Mouse (Mus musculus) heart, embryonic 14.5 days (tissue): ENCODE measurements around the gene Slc9a9. TPM values are rescaled to one million over a fixed set of nuclear protein-coding genes. Genes with fewer than 3 reads are reported as not detected.

Experiments used
- ATAC-seq: fragments of 200-750 bp; cut with Nextera tagmentation; 2 replicates; pipeline ENCODE4 v1.8.0; 2017; ENCODE audit warnings: low read depth, moderate TSS enrichment; ENCODE audit not compliant: insufficient number of reproducible peaks, insufficient read depth, low FRiP score
- H3K27ac ChIP-seq, 2 experiments: fragments of 200-500 bp in 1 of 2; fragments of 300-500 bp in 1 of 2; sonication (generic) in 1 of 2; replicated peaks in 1 of 2; 2 replicates each; pipeline ENCODE4 v1.5.1; 2012 to 2014; ENCODE audit warnings: low read depth in 2 of 2, low read length in 2 of 2, control low read depth in 1 of 2, mild to moderate bottlenecking in 1 of 2, mixed read lengths in 1 of 2; ENCODE audit not compliant: control insufficient read depth in 1 of 2, insufficient read depth in 1 of 2
- H3K27me3 ChIP-seq: fragments of 300-500 bp; sonication (generic); 2 replicates; pipeline ENCODE4 v1.6.1; 2014; ENCODE audit warnings: mild to moderate bottlenecking, low read length, control low read depth; ENCODE audit not compliant: control insufficient read depth, insufficient read depth
- H3K36me3 ChIP-seq: fragments of 300-500 bp; sonication (generic); 2 replicates; pipeline ENCODE4 v1.6.1; 2014; ENCODE audit warnings: mild to moderate bottlenecking, control low read depth, low read length, mixed read lengths; ENCODE audit not compliant: control insufficient read depth, insufficient read depth
- H3K4me1 ChIP-seq, 2 experiments: fragments of 200-500 bp in 1 of 2; fragments of 300-500 bp in 1 of 2; sonication (generic) in 1 of 2; 2 replicates each; pipeline ENCODE4 v1.6.1; 2012 to 2014; ENCODE audit warnings: low read length in 2 of 2, control low read depth in 1 of 2, mixed read lengths in 1 of 2; ENCODE audit not compliant: control insufficient read depth in 2 of 2, insufficient read depth in 2 of 2
- H3K4me2 ChIP-seq: fragments of 300-500 bp; sonication (generic); 2 replicates; pipeline ENCODE4 v1.6.1; 2014; ENCODE audit warnings: mild to moderate bottlenecking, low read length
- H3K4me3 ChIP-seq, 2 experiments: fragments of 200-500 bp in 1 of 2; fragments of 300-500 bp in 1 of 2; sonication (generic) in 1 of 2; 2 replicates each; pipeline ENCODE4 v1.5.1; 2012 to 2014; ENCODE audit warnings: low read length in 2 of 2, mild to moderate bottlenecking in 2 of 2, control low read depth in 1 of 2, low read depth in 1 of 2, moderate library complexity in 1 of 2; ENCODE audit not compliant: control insufficient read depth in 1 of 2, insufficient read depth in 1 of 2
- H3K9ac ChIP-seq: fragments of 300-500 bp; sonication (generic); 2 replicates; pipeline ENCODE4 v1.6.1; 2014; ENCODE audit warnings: mild to moderate bottlenecking, low read length
- H3K9me3 ChIP-seq: fragments of 300-500 bp; sonication (generic); 2 replicates; pipeline ENCODE4 v1.6.1; 2016; ENCODE audit warnings: low read length, control low read depth; ENCODE audit not compliant: control insufficient read depth
- WGBS: fragments of 180-500 bp; shearing (Covaris S2); extraction: QIAGEN DNeasy Blood & Tissue Kit; methylation state at CpG from one replicate; pipeline ENCODE4 v1.1.7; 2014; 5-methylcytosine and 5-hydroxymethylcytosine counted together
- polyA plus RNA-seq: library from polyadenylated mRNA; unstranded; fragments of >200 nt; fragmentation: Nextera tagmentation; extraction: Ambion mirVana; gene quantifications from 2 replicates; pipeline ENCODE4 v1.2.1, GENCODE M21; 2014

The Slc9a9 gene
- polyA plus RNA-seq, 1 experiment from 2014 or later, result 4.7 TPM

- Histone ChIP-seq H3K36me3 (no peaks in the 10 kb centered on the region), H3K27ac (no peak overlapping the region), H3K4me3 (no peak overlapping the region), H3K27me3 (no peaks in the 10 kb centered on the region), H3K9ac (no peak overlapping the region), H3K9me3 (no peaks in the 10 kb centered on the region), H3K4me2 (no peak overlapping the region), H3K4me1 (no peaks in the 10 kb centered on the region)
- WGBS, result 88% methylated on average over 4 of the region's 4 CpGs
- no peak for ATAC-seq
Observed at GRCm38 (mm10) chr9:95060702-95061101, 391.0 kb downstream of the Slc9a9 start.

- Histone ChIP-seq H3K4me2 (no peak overlapping the region), H3K4me1 (peaks cover 2 to 3% of the 10 kb centered on the region in 2 experiments; a peak in 2 of 4 replicates), H3K9me3 (0 out of 2 replicates have a peak, but pooled peaks cover 4% of the 10 kb centered on the region), H3K4me3 (no peak overlapping the region), H3K36me3 (no peaks in the 10 kb centered on the region), H3K9ac (no peak overlapping the region), H3K27ac (no peak overlapping the region), H3K27me3 (no peaks in the 10 kb centered on the region)
- no peak for ATAC-seq
- 65% methylated on average over 2 of the region's 3 CpGs for WGBS
Observed at GRCm38 (mm10) chr9:95067037-95067436, 397.3 kb downstream of the Slc9a9 start.

GRCm38 (mm10) chr9:95068466-95068865, 398.8 kb downstream of the Slc9a9 start:
- ATAC-seq, result no peak
- Histone ChIP-seq H3K4me1 (peaks cover 2 to 4% of the 10 kb centered on the region in 2 experiments; a peak in 2 of 4 replicates), H3K27me3 (no peaks in the 10 kb centered on the region), H3K27ac (no peak overlapping the region), H3K4me2 (no peak overlapping the region), H3K9me3 (0 out of 2 replicates have a peak, but pooled peaks cover 4% of the 10 kb centered on the region), H3K4me3 (no peak overlapping the region), H3K9ac (no peak overlapping the region), H3K36me3 (no peaks in the 10 kb centered on the region)
- 92% methylated on average over 2 of the region's 2 CpGs for WGBS

- no peak overlapping the region for H3K4me2 ChIP-seq
- no peak overlapping the region for H3K4me3 ChIP-seq
- no peak overlapping the region for H3K9ac ChIP-seq
- ATAC-seq, result no peak
- no peaks in the 10 kb centered on the region for H3K27me3 ChIP-seq
- whole genome bisulfite sequencing, result 79% methylated on average over 13 of the region's 13 CpGs
- H3K27ac ChIP-seq, result no peak overlapping the region
- no peaks in the 10 kb centered on the region for H3K36me3 ChIP-seq
- peaks cover 2 to 4% of the 10 kb centered on the region in 2 experiments; a peak in 2 of 4 replicates for H3K4me1 ChIP-seq
- H3K9me3 ChIP-seq, result 0 out of 2 replicates have a peak, but pooled peaks cover 4% of the 10 kb centered on the region
Observed at GRCm38 (mm10) chr9:95070832-95071519, 401.3 kb downstream of the Slc9a9 start.

GRCm38 (mm10) chr9:95072450-95072955, 402.8 kb downstream of the Slc9a9 start:
- Histone ChIP-seq H3K27ac (peak overlapping the region; percentile 48 to 65; a peak in 3 of 4 replicates), H3K4me1 (peaks cover 2 to 4% of the 10 kb centered on the region in 2 experiments; a peak in 2 of 4 replicates), H3K9ac (no peak overlapping the region), H3K27me3 (no peaks in the 10 kb centered on the region), H3K4me2 (no peak overlapping the region), H3K4me3 (no peak overlapping the region), H3K9me3 (0 out of 2 replicates have a peak, but pooled peaks cover 4% of the 10 kb centered on the region), H3K36me3 (no peaks in the 10 kb centered on the region)
- ATAC-seq, result no peak; the same call in 1 of the 2 replicates
- 77% methylated on average over 14 of the region's 14 CpGs for WGBS

- Histone ChIP-seq H3K9me3 (0 out of 2 replicates have a peak, but pooled peaks cover 1% of the 10 kb centered on the region), H3K4me1 (peaks cover 2 to 4% of the 10 kb centered on the region in 2 experiments; a peak in 2 of 4 replicates), H3K9ac (no peak overlapping the region), H3K4me3 (no peak overlapping the region), H3K4me2 (no peak overlapping the region), H3K27me3 (no peaks in the 10 kb centered on the region), H3K36me3 (no peaks in the 10 kb centered on the region), H3K27ac (no peak overlapping the region)
- 66% methylated on average over 8 of the region's 8 CpGs for WGBS
- ATAC-seq, result no peak
Observed at GRCm38 (mm10) chr9:95073691-95074090, 404.0 kb downstream of the Slc9a9 start.

- WGBS, result 65% methylated on average over 12 of the region's 12 CpGs
- Histone ChIP-seq H3K9ac (no peak overlapping the region), H3K27me3 (no peaks in the 10 kb centered on the region), H3K27ac (no peak overlapping the region), H3K36me3 (no peaks in the 10 kb centered on the region), H3K9me3 (no peaks in the 10 kb centered on the region), H3K4me3 (no peak overlapping the region), H3K4me1 (peaks cover 2 to 4% of the 10 kb centered on the region in 2 experiments; a peak in 2 of 4 replicates), H3K4me2 (no peak overlapping the region)
- ATAC-seq, result no peak
Observed at GRCm38 (mm10) chr9:95075856-95076255, 406.1 kb downstream of the Slc9a9 start.
